Mouse (Mus musculus): ENCODE data around the gene Ppih. TPM values are rescaled to one million over a fixed set of nuclear protein-coding genes. Genes with fewer than 3 reads are reported as not detected.
A peak's percentile ranks its signal among the peaks of the same experiment; 100 is the strongest.
"Not testable (repeated sequence)": the region's sequence is repeated elsewhere in the genome, so short reads cannot be mapped to it uniquely, and the experiment has no call there.

Ppih gene
- total RNA-seq, 2 experiments from 2014 or later, result 9.4 to 12.2 TPM

DNA sequence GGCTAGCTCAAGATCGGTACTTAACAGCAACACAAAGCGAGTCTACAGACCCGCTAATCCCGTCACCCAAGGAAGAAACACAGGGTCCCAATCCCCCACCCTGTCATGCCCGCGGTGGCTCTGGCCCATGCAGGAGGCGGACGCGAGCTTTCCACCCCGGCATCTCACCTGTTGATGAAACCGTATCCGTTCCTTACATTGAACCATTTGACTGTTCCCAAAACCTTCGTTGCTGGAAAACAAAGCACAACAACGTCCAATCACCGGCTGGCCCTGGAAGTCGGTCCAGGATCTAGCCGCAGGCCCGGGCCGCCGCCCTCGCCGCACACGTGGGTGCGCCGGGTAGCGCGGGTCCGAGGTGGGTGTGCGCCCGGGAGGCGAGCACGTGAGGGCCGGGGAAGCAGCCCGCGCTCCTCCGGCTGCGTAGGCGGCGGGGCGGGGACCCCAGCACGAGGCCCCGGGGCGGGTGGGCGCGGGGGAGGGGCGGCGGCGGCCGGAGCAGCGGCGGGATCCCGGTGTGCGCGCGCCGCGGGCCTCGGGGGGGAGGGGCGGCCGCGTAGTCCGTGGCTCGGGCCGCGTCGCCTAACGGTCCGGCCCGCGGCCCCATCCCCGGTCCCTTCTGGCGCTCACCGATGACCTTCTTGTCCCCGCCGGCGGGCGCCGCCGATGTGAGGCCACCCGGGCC lies 26.6 kb downstream of the Ppih start:
- intact Hi-C loops (cut with DNase I), result loop anchor here (2.0 to 5.0 kb wide), 3 partner anchors 17 to 129 kb away; partner anchors contain the start of genes Ppcs and Zmynd12
- DNase-seq, result peak; percentile 23 to 34

DNA sequence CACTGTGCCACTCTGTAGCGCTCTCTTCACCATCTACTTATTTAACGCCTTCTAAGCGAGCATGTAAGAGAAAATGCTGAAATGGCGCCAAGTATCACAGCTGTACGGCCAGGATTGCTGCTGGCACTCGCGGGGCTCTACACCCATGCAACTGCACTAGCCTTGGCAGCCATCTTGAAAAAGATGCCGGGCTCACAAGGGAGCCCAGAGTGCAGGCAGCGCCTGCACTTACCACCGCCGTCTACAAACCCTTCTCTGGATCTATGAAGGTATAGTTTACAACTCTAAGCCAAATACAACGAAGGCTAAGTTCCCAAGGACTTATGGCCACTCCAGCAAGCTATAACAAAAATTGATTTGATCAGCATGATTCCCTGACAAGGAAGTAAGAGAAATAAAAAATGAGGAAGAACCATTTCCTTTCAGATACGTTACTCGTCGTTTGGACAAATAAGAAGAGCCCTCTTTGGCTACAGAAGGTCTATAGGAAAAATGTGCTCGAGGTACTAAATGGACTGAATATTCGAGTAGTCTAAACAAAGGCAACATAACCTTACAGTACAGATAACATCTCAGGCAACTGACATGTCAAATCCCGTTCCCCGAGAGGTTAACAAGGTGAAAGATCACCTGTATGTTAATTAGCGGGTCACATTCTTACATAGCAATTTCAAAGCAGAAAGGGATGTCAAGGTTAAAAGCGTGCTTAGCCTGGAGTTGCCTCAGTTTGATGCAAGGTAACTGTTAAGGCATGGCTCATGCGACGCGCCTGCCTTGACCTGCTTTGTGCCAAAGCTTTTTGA lies 27.4 kb downstream of the Ppih start:
- DNase-seq, result peak; percentile 52 to 61
- intact Hi-C loops (cut with DNase I), result loop anchor here (2.0 to 5.0 kb wide), 2 partner anchors 16 to 129 kb away; partner anchors contain the start of genes Ppcs and Zmynd12

DNA sequence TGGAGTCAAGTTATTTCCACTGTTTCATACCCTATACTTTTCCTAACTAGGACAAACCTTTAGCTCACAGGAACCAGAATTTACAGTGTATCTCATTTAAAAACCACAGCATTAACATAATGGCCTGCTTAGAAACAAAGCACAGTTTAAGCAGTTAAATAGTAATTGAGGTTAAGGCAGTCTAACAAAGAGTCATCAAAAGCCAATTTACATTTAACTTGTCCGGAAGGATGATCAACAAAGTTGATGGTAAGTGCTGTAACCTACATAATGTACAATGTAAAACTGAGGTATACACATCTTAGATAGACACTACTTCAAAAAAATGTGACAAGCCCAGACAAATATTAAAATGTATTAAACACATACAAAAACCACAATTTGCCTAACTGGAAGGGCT lies 28.4 kb downstream of the Ppih start:
- intact Hi-C loops (cut with DNase I), result loop anchor here (2.0 to 5.0 kb wide), 2 partner anchors 15 to 130 kb away; partner anchors contain the start of genes Ppcs and Zmynd12

DNA sequence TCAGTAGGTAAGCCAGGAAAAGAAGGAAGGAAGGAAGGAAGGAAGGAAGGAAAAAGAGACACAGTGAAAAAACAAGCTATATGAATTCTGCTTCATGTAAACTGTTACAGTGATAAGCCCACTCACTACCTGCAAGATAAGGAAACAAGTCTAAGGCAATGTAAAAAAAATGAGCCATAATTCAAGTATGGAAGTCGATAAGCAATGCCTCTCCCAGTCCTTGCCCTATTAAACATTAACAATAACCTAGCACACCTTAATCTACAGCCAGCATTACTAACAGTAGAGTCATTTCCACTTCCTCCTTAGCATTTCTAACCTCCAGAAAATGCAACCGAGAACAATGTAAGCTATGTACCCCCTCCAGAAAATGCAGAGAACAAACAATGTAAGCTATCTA lies 35.0 kb downstream of the Ppih start:
- DNase-seq, result no peak
- intact Hi-C loops (cut with DNase I), result no loop called here

More for the DNA sequence above, 28.4 kb downstream of the Ppih start:
- DNase-seq, result no peak

DNA sequence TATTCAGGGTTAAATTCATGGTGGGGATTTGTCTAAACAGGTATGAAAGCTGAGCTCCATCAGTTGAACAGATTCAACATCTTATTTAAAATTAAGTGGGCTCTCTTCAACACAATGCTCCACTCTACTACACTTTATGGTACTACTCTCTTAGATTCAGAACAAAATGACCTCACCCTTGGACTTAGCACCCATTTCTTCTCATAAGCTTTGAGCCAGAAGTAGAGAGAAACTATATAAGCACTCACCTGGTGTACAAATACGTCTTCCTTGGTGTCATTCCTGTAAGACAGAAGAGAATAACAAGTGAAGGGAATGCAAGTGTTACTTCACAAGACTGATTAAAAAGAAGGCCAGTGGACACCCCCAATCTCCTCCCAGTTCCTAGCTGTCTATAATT lies 35.5 kb downstream of the Ppih start:
- no peak for DNase-seq
- intact Hi-C loops (cut with DNase I), result no loop called here

DNA sequence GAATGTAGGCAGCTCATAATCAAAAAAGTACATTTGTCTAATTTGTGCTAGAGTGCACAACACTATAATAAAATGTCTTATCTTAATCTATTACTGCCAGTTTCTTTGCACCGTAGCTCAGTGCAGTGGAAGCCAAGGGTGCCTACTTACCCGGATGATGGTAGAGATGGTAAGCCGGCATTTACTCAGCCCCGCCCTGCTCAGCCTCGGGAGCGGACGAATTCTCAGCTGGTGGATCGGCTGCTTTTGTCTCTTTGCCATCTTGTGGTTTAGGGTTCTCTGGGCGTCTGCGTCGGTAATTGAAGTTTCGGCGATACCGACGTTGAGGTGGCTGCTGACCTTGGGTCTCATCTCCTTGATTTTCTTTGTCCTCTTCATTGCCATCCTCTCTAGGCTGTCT lies 41.6 kb downstream of the Ppih start:
- intact Hi-C loops (cut with DNase I), result loop anchor here (1.0 kb wide), 1 partner anchor 31 kb away; no protein-coding TSS in a partner anchor
- not testable (repeated sequence) for DNase-seq

DNA sequence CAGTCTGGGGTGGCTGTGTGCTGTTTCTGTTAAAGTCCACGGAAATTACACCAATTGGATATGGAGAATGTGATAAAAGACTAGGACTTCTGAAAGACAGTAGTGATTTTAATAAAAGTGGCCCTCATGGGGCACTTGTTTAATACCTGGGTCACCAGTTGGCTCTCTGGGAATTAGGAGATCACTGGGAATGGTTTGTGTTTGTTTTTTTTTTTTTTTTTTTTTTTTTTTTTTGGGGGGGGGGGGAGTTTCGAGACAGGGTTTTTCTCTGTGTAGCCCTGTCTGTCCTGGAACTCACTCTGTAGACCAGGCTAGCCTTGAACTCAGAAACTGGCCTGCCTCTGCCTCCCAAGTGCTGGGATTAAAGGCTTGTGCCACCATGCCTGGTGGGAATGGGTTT lies 44.6 kb downstream of the Ppih start:
- intact Hi-C loops (cut with DNase I), result loop anchor here (1.0 to 2.0 kb wide), 2 partner anchors 17 to 28 kb away; no protein-coding TSS in a partner anchor
- DNase-seq, result no peak

DNA sequence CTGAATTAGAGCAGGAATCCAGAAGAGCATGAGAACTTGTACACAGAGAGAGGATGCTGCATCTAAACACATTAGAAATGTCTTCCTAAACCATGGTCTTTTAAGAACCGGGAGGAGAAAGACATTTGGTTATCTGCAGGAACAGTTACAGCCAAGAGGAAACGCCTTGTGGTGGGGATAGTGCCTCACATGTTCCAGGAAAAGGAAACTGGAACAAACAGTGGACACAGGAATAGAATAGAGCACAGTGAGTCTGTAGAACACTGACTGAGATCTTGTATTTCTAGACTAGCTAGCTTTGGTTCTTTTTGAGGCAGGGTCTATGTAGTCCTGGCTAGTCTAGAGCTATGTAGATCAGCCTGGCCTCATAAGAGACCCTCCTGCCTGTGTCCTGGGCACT lies 45.1 kb downstream of the Ppih start:
- DNase-seq, result peak in 1 of 2 experiments; percentile 42

DNA sequence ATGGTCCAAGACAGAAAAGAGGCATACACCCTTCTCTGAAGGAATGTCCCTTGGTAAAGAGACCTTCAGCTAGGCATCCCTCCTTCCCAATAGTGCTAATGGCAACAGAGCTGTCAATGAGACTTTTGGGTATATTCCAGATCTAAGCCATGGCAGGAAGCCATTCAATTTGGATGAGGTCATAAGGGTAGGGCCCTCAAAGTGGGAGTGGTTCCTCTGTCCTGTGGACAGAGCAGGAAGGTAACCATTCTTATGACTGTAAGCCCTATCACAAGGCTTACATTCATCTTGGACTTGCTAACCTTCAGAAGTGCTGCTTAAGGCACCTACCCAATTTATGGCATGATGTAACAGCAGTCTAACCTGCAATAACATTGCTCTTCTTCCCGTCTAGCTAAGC lies 45.7 kb downstream of the Ppih start:
- intact Hi-C loops (cut with DNase I), result loop anchor here (1.0 kb wide), 2 partner anchors 13 to 27 kb away; no protein-coding TSS in a partner anchor
- peak; percentile 33 to 60 for DNase-seq

More for the DNA sequence above, 45.1 kb downstream of the Ppih start:
- intact Hi-C loops (cut with DNase I), result loop anchor here (1.0 kb wide), 1 partner anchor 28 kb away; no protein-coding TSS in a partner anchor

DNA sequence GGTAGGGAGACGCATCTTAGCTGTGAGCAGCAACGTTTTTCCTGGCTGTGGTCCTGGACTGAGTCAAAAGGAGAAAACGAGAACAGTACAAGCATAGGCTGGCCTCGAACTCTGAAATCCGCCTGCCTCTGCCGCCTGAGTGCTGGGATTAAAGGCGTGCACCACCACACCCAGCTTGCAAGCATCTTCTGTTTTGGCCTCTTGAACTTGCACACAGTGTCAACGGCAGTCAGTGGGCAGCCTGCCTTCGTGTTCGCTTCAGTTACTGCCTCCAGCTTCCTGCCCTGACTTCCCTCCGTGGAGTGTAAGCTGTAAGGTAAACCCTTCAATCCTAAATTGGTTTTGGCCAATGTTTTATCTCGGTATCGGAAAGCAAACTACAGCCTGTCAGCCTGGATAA lies 53.7 kb downstream of the Ppih start:
- intact Hi-C loops (cut with DNase I), result no loop called here
- DNase-seq, result no peak

DNA sequence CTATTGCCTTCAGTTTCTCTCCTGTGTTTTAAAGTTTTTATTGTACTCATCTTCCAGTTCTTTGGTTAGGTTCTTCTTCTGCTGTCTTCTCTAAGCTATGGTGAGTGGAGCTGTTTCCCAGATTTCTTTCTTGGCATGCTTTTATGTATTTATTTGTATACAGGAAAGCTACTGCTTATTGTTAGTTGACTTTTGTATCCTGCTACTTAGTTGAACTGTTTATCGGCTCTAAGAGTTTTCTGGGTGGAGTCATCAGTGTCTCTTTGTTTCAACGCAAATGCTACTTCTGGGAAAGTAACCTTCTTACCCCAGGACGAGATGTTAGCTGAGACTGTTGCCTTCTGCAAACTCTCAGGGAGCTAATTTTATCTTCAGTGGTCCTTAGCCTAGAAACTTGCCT lies 56.9 kb downstream of the Ppih start:
- DNase-seq, result no peak
- intact Hi-C loops (cut with DNase I), result no loop called here

DNA sequence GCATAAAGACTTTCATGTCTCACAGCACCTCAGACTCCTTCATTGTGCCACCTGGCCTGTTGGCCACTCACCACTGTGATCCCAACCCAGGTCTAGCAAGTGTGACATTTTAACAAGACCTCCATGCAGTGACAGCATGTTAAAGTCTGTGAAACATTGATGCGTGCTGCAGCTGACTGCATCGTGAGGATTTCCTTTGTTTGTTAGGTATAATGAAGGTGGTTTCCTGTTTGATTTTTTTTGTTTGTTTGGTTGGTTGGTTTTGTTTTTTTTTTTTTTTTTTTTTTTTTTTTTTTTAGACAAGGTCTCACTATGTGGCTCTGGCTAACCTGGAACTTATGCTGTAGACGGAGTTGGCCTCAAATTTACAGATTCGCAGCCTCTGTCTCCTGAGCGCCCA lies 57.9 kb downstream of the Ppih start:
- intact Hi-C loops (cut with DNase I), result no loop called here
- no peak for DNase-seq

DNA sequence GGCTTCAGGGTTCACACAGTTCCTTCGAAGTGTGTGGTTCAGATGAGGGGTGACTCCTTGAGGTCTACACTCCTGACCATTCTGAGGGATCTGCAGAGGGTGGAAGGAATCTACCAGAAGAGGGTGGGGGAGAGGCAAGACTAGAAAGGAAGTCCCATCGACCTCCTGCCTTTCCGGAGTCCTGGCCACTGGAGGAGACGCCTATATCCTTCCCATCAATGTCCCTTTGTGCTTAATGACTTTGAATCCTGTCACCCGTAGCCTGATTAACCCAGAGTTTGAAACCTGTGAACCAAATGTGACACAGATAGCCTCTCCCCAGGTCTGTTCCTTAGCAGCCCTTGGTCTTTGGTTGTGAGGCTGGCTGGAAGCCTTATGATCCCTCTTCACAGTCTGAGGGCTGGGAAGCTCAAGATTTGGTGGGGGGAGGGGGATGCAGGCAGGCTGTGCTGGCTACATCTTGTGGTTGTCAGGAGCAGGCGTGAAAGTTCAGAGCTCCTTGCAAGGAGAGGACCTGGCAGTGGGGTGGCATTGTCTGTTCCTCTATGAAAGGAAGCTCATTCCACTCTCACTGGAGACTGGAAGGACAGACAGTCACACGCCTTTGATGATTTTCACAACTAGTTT lies 59.1 kb downstream of the Ppih start:
- intact Hi-C loops (cut with DNase I), result loop anchor here (1.0 kb wide), 1 partner anchor 13 kb away; no protein-coding TSS in a partner anchor
- no peak for DNase-seq

DNA sequence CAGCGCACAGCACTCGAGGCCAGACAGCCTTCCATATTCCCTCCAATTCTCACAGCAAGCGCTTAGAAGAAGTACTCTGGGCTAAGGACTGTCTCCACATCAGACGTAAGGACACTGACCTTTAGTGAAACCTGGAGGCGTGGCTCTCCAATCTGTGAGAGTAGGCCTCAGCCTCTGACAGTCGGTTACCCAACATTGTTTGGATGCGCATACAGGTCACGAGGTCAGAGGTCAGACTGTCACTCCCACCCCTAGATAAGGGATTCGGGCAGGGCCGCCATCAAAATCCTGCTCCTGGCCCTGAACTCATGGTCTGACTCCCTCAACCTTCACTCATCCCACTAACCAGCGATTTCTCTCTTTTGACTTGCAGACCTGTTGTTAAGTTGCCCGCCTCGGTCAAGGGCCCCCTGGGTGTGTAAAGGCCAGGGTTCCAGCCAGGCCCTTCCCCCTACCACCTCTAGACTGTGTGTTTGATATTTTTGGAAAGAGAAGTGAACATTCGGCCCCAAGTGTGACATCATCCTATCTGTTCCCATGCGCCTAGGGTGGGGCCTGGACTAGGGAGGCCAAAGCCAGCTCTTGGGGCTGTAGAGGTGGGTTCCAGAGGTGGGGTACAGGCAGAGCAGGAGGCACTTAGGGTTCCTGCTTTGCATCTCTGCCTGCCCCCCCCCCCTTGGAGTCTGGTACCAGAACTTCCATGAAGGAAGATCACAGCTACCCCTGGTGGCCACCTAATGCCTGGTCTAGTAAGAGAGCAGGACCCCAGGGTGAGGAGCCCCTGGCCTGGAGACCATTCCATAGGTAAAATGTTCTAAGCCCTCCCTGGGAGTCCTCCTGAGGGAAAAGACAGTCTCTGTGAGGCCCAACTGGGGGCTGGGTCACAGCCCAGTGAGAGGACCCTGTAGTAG lies 60.7 kb downstream of the Ppih start:
- intact Hi-C loops (cut with DNase I), result no loop called here
- DNase-seq, result no peak

DNA sequence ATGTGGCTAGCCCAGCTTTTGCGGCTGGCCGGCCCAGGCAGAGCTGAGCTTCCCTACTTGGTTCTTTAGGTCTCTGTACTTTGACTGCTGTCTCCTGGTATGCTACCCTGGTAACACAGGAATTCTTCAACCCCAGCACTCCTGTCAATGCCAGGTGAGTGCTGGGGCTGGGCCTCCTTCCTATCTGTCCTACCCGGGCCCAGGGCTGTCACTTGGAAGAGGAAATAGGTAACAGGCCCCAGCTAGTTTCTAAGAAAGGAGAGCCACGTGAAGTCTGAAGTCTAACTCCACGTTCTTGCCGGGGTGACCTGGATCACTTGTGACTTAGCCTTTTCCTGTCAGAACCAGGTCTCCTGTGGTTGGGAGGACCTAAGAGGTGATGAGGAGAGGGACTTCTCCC lies 63.3 kb downstream of the Ppih start:
- intact Hi-C loops (cut with DNase I), result no loop called here
- no peak for DNase-seq

DNA sequence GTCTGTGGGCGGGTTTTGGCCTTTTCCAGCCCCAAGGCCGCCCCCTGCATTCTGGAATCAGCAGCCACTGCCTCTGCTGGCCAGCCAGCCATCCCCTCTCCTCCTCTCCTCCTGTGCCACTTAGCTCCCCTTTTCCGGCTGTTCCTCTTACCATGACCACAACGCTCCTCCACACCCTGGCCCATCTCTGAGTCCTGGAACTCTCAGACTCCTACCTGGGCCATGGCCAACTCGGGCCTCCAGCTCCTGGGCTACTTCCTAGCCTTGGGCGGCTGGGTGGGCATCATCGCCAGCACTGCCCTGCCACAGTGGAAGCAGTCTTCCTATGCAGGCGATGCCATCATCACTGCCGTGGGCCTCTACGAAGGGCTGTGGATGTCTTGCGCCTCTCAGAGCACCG lies 65.0 kb downstream of the Ppih start, which contains the start of gene Cldn19:
Gene Cldn19, plus strand, starts transcription at position 64 of the 400 bp plus-strand sequence.
- intact Hi-C loops (cut with DNase I), result no loop called here
- DNase-seq, result no peak

DNA sequence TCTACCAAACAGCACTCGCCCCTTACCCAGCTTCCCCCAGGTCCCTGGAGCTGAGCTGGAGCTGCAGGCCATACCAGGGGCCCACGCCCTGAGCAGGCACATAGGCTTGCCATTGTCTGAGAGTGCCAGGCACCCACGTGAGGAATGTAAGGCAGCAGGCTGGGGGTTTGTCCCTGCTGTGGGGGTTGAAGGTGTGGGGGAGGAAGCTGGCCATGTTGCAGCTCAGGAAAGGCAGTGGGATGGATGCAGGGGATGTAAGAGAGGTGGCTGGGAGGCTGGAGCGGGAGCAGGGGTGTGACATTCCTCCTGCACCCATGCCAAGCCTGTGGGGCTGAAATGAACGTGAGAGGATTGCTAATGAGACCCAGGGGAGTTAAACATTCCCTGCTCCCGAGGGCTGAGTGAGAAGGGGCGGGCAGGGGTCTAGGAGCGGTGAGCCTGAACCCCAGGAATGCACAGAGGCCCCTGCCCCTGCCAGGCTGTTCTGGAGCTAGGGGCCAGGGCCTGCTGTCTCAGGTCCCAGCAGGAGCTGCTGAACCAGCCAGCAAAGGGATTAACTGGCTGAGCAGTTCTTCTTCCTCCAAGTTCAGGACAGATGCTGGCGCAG lies 66.2 kb downstream of the Ppih start:
- intact Hi-C loops (cut with DNase I), result no loop called here
- DNase-seq, result no peak

DNA sequence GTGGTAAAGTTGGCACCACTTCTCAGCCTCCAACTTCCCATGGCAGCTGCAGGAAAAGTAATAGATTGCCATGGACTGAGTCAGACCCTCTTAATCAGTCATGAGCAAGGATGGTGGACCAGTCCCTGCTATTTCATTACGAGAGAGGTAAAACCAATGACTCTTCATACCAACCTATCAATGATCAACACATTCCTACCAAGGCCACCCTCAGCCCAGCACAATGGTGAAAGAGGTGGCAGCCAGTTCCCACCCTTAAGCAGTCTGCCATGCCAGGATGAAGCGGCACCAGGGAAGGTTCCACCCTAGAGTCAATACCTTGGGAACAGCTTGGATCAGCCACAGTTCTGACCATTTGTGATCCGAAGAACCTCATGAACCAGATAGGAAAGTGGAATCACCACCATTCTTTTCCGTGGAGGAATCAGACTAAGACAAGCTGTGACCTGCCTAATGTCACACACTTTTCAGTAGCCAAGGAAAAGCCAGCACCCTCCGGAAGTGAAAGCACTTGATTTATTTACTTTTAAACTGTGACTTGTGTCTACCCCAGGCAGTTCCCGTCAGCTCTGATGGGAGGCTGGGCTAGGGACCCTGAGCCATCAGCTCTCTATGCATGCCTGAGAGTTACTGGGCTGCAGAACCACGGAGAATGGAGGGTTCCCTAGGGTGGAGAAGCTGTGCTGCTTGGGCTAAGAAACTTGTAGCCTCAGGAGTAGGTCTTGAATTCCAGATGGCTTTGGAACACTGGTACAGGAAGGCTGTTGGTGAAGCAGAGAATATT lies 68.1 kb downstream of the Ppih start:
- DNase-seq, result no peak
- intact Hi-C loops (cut with DNase I), result no loop called here
